Mouse (Mus musculus): Measurements from ENCODE around the gene Kcmf1. TPM values are rescaled to one million over a fixed set of nuclear protein-coding genes. Genes with fewer than 3 reads are reported as not detected.
"Not testable (repeated sequence)": the region's sequence is repeated elsewhere in the genome, so short reads cannot be mapped to it uniquely, and the experiment has no call there.

Gene Kcmf1
- polyA plus RNA-seq, 2 experiments from 2014 or later = 7.4 to 13.1 TPM

GRCm38 (mm10) chr6:72840867-72841780 lies 58.7 kb downstream of the Kcmf1 start:
- ATAC-seq = no peak

- ATAC-seq = no peak
These were observed 62.0 kb downstream of the Kcmf1 start for GRCm38 (mm10) chr6:72837756-72838155.

- ATAC-seq = no peak
These were observed 65.3 kb downstream of the Kcmf1 start for GRCm38 (mm10) chr6:72834518-72834917.

- no peak for ATAC-seq
These were observed 67.9 kb downstream of the Kcmf1 start for GRCm38 (mm10) chr6:72831858-72832257.

GRCm38 (mm10) chr6:72831276-72831675 lies 68.5 kb downstream of the Kcmf1 start:
- peak; percentile 61 for ATAC-seq

GRCm38 (mm10) chr6:72828857-72829256 lies 70.9 kb downstream of the Kcmf1 start:
- ATAC-seq = no peak

- not testable (repeated sequence) for ATAC-seq
These were observed 71.7 kb downstream of the Kcmf1 start for GRCm38 (mm10) chr6:72828037-72828436.

GRCm38 (mm10) chr6:72825762-72826161 lies 74.0 kb downstream of the Kcmf1 start:
- ATAC-seq = no peak

- ATAC-seq = no peak
These were observed 74.6 kb downstream of the Kcmf1 start for GRCm38 (mm10) chr6:72824971-72825737.

GRCm38 (mm10) chr6:72813456-72813855 lies 86.3 kb downstream of the Kcmf1 start:
- no peak for ATAC-seq

- ATAC-seq = no peak
These were observed 89.5 kb downstream of the Kcmf1 start for GRCm38 (mm10) chr6:72810248-72810647.

GRCm38 (mm10) chr6:72809522-72810149 lies 90.1 kb downstream of the Kcmf1 start:
- ATAC-seq = no peak

GRCm38 (mm10) chr6:72808342-72808741 lies 91.4 kb downstream of the Kcmf1 start:
- no peak for ATAC-seq

- no peak for ATAC-seq
These were observed 96.1 kb downstream of the Kcmf1 start for GRCm38 (mm10) chr6:72803669-72804068.

- ATAC-seq = no peak
These were observed 97.7 kb downstream of the Kcmf1 start for GRCm38 (mm10) chr6:72802119-72802518.

GRCm38 (mm10) chr6:72800641-72801040 lies 99.1 kb downstream of the Kcmf1 start:
- ATAC-seq = no peak

- ATAC-seq = no peak
These were observed 102.0 kb downstream of the Kcmf1 start for GRCm38 (mm10) chr6:72797763-72798162.

GRCm38 (mm10) chr6:72795444-72795843 lies 104.3 kb downstream of the Kcmf1 start:
- no peak for ATAC-seq

- ATAC-seq = no peak
These were observed 104.9 kb downstream of the Kcmf1 start for GRCm38 (mm10) chr6:72794870-72795269.

GRCm38 (mm10) chr6:72792641-72793040 lies 107.1 kb downstream of the Kcmf1 start:
- ATAC-seq = no peak

Data from CD4-positive, CD25-positive, alpha-beta regulatory T cell, adult 4 months (primary cell).